Mouse (Mus musculus): ENCODE data around the gene Scn10a. TPM values are rescaled to one million over a fixed set of nuclear protein-coding genes. Genes with fewer than 3 reads are reported as not detected.

Scn10a gene
- polyA plus RNA-seq, 1 experiment from 2014 or later: 0.80 TPM

- 51% methylated on average over 12 of the region's 12 CpGs for WGBS
- Histone ChIP-seq H3K9me3 (replicated peaks) (no peaks in the 10 kb centered on the region), H3K27ac (no peak overlapping the region), H3K9ac (no peak overlapping the region), H3K4me1 (peaks cover 21% of the 10 kb centered on the region), H3K4me2 (replicated peaks) (no peak overlapping the region), H3K4me3 (no peak overlapping the region), H3K27me3 (peaks cover 12% of the 10 kb centered on the region), H3K36me3 (no peaks in the 10 kb centered on the region)
- no peak for ATAC-seq (ENCODE audit: low FRiP score)
Observed at GRCm38 (mm10) chr9:119632801-119633200, 86.3 kb downstream of the Scn10a start.

GRCm38 (mm10) chr9:119631899-119632533 is 87.1 kb downstream of the Scn10a start:
- peak overlapping the region; percentile 62 for H3K27ac ChIP-seq
- peak; percentile 76 for ATAC-seq (ENCODE audit: low FRiP score)

GRCm38 (mm10) chr9:119631393-119631898 is 87.7 kb downstream of the Scn10a start:
- Histone ChIP-seq H3K4me3 (no peak overlapping the region), H3K4me2 (replicated peaks) (no peak overlapping the region), H3K9me3 (replicated peaks) (no peaks in the 10 kb centered on the region), H3K4me1 (peaks cover 21% of the 10 kb centered on the region), H3K27ac (peak overlapping the region; percentile 62; the same call in 1 of the 2 replicates), H3K27me3 (peaks cover 12% of the 10 kb centered on the region), H3K9ac (no peak overlapping the region), H3K36me3 (no peaks in the 10 kb centered on the region)
- 59% methylated on average over 13 of the region's 13 CpGs for WGBS
- peak; percentile 63 for ATAC-seq (ENCODE audit: low FRiP score)

More at GRCm38 (mm10) chr9:119631899-119632533, 87.1 kb downstream of the Scn10a start:
- H3K36me3 ChIP-seq: no peaks in the 10 kb centered on the region
- H3K4me3 ChIP-seq: no peak overlapping the region
- peaks cover 12% of the 10 kb centered on the region for H3K27me3 ChIP-seq
- no peak overlapping the region for H3K9ac ChIP-seq
- 36% methylated on average over 15 of the region's 15 CpGs for WGBS
- H3K4me1 ChIP-seq: peaks cover 21% of the 10 kb centered on the region
- no peak overlapping the region for H3K4me2 ChIP-seq (replicated peaks)
- H3K9me3 ChIP-seq (replicated peaks): no peaks in the 10 kb centered on the region

- no peak overlapping the region for H3K4me3 ChIP-seq
- WGBS: 69% methylated on average over 8 of the region's 8 CpGs
- ATAC-seq (ENCODE audit: low FRiP score): no peak
- no peak overlapping the region for H3K27ac ChIP-seq
- H3K4me2 ChIP-seq (replicated peaks): no peak overlapping the region
- 0 out of 2 replicates have a peak, but pooled peaks cover 7% of the 10 kb centered on the region for H3K27me3 ChIP-seq
- H3K9ac ChIP-seq: no peak overlapping the region
- H3K9me3 ChIP-seq (replicated peaks): 0 out of 2 replicates have a peak, but pooled peaks cover 3% of the 10 kb centered on the region
- no peaks in the 10 kb centered on the region for H3K36me3 ChIP-seq
- peaks cover 21% of the 10 kb centered on the region for H3K4me1 ChIP-seq
Observed at GRCm38 (mm10) chr9:119628690-119629268, 90.3 kb downstream of the Scn10a start.

- H3K4me3 ChIP-seq: no peak overlapping the region
- ATAC-seq (ENCODE audit: low FRiP score): no peak
- WGBS: 77% methylated on average over 6 of the region's 6 CpGs
Observed at GRCm38 (mm10) chr9:119627227-119627626, 91.9 kb downstream of the Scn10a start.

GRCm38 (mm10) chr9:119624151-119624550 is 95.0 kb downstream of the Scn10a start:
- WGBS: 93% methylated on average over 4 of the region's 4 CpGs
- Histone ChIP-seq H3K4me1 (peaks cover 3% of the 10 kb centered on the region; the same call in 1 of the 2 replicates), H3K36me3 (no peaks in the 10 kb centered on the region), H3K9me3 (replicated peaks) (0 out of 2 replicates have a peak, but pooled peaks cover 3% of the 10 kb centered on the region), H3K9ac (no peak overlapping the region), H3K4me2 (replicated peaks) (no peak overlapping the region), H3K27ac (no peak overlapping the region), H3K4me3 (no peak overlapping the region), H3K27me3 (no peaks in the 10 kb centered on the region)
- ATAC-seq (ENCODE audit: low FRiP score): no peak

More at GRCm38 (mm10) chr9:119627227-119627626, 91.9 kb downstream of the Scn10a start:
- Histone ChIP-seq H3K4me1 (peaks cover 13% of the 10 kb centered on the region), H3K4me2 (replicated peaks) (no peak overlapping the region), H3K9ac (no peak overlapping the region), H3K27ac (no peak overlapping the region), H3K36me3 (no peaks in the 10 kb centered on the region), H3K9me3 (replicated peaks) (0 out of 2 replicates have a peak, but pooled peaks cover 3% of the 10 kb centered on the region), H3K27me3 (no peaks in the 10 kb centered on the region)

GRCm38 (mm10) chr9:119614798-119615197 is 104.3 kb downstream of the Scn10a start:
- H3K9me3 ChIP-seq (replicated peaks): no peaks in the 10 kb centered on the region
- no peak overlapping the region for H3K4me2 ChIP-seq (replicated peaks)
- H3K27me3 ChIP-seq: no peaks in the 10 kb centered on the region
- no peaks in the 10 kb centered on the region for H3K4me1 ChIP-seq
- H3K36me3 ChIP-seq: no peaks in the 10 kb centered on the region
- no peak overlapping the region for H3K27ac ChIP-seq
- whole genome bisulfite sequencing: 83% methylated on average over 6 of the region's 6 CpGs
- H3K4me3 ChIP-seq: no peak overlapping the region
- H3K9ac ChIP-seq: no peak overlapping the region
- ATAC-seq (ENCODE audit: low FRiP score): no peak

- no peaks in the 10 kb centered on the region for H3K4me1 ChIP-seq
- ATAC-seq (ENCODE audit: low FRiP score): no peak
- H3K9me3 ChIP-seq (replicated peaks): no peaks in the 10 kb centered on the region
- 86% methylated on average over 7 of the region's 7 CpGs for WGBS
- no peak overlapping the region for H3K9ac ChIP-seq
- no peaks in the 10 kb centered on the region for H3K27me3 ChIP-seq
- no peak overlapping the region for H3K4me2 ChIP-seq (replicated peaks)
- H3K27ac ChIP-seq: no peak overlapping the region
- H3K4me3 ChIP-seq: no peak overlapping the region
- H3K36me3 ChIP-seq: no peaks in the 10 kb centered on the region
Observed at GRCm38 (mm10) chr9:119610563-119611166, 108.5 kb downstream of the Scn10a start.

- Histone ChIP-seq H3K36me3 (no peaks in the 10 kb centered on the region), H3K4me1 (0 out of 2 replicates have a peak, but pooled peaks cover 2% of the 10 kb centered on the region), H3K27me3 (no peaks in the 10 kb centered on the region), H3K9me3 (replicated peaks) (no peaks in the 10 kb centered on the region), H3K4me2 (replicated peaks) (no peak overlapping the region), H3K9ac (no peak overlapping the region), H3K4me3 (no peak overlapping the region), H3K27ac (no peak overlapping the region)
- WGBS: 90% methylated on average over 5 of the region's 5 CpGs
- ATAC-seq (ENCODE audit: low FRiP score): no peak
Observed at GRCm38 (mm10) chr9:119606906-119607305, 112.2 kb downstream of the Scn10a start.

- no peaks in the 10 kb centered on the region for H3K36me3 ChIP-seq
Observed at GRCm38 (mm10) chr9:119604607-119605006, 114.5 kb downstream of the Scn10a start.

GRCm38 (mm10) chr9:119598501-119598900 is 120.6 kb downstream of the Scn10a start:
- ATAC-seq (ENCODE audit: low FRiP score): no peak
- Histone ChIP-seq H3K4me2 (replicated peaks) (no peak overlapping the region), H3K27me3 (no peaks in the 10 kb centered on the region), H3K27ac (no peak overlapping the region), H3K9ac (no peak overlapping the region), H3K4me3 (no peak overlapping the region), H3K4me1 (no peaks in the 10 kb centered on the region), H3K36me3 (no peaks in the 10 kb centered on the region), H3K9me3 (replicated peaks) (peaks cover 5% of the 10 kb centered on the region)
- WGBS: 89% methylated on average over 10 of the region's 10 CpGs

More at GRCm38 (mm10) chr9:119604607-119605006, 114.5 kb downstream of the Scn10a start:
- 74% methylated on average over 8 of the region's 8 CpGs for WGBS
- no peaks in the 10 kb centered on the region for H3K27me3 ChIP-seq
- H3K27ac ChIP-seq: no peak overlapping the region
- H3K9ac ChIP-seq: no peak overlapping the region
- ATAC-seq (ENCODE audit: low FRiP score): no peak
- no peak overlapping the region for H3K4me3 ChIP-seq
- 0 out of 2 replicates have a peak, but pooled peaks cover 2% of the 10 kb centered on the region for H3K4me1 ChIP-seq
- no peak overlapping the region for H3K4me2 ChIP-seq (replicated peaks)
- peaks cover 5% of the 10 kb centered on the region for H3K9me3 ChIP-seq (replicated peaks)

GRCm38 (mm10) chr9:119597332-119597731 is 121.8 kb downstream of the Scn10a start:
- Histone ChIP-seq H3K36me3 (no peaks in the 10 kb centered on the region), H3K4me2 (replicated peaks) (no peak overlapping the region), H3K9me3 (replicated peaks) (peaks cover 5% of the 10 kb centered on the region), H3K4me1 (no peaks in the 10 kb centered on the region), H3K4me3 (no peak overlapping the region), H3K27me3 (no peaks in the 10 kb centered on the region), H3K27ac (no peak overlapping the region), H3K9ac (no peak overlapping the region)
- WGBS: 77% methylated on average over 8 of the region's 8 CpGs
- no peak for ATAC-seq (ENCODE audit: low FRiP score)
